Mouse (Mus musculus) adrenal gland, adult (tissue): ENCODE data around the gene Spcs2.
A peak's percentile ranks its signal among the peaks of the same experiment; 100 is the strongest.
"Not testable (repeated sequence)": the region's sequence is repeated elsewhere in the genome, so short reads cannot be mapped to it uniquely, and the experiment has no call there.

Experiments used
- DNase-seq, 2 experiments: peaks; one replicate each; pipeline ENCODE4 v3.0.0; 2022 to 2023; ENCODE audit warnings: low spot score in 1 of 2; ENCODE audit not compliant: inconsistent age in 2 of 2

Gene Spcs2

GRCm38 (mm10) chr7:99825511-99825910, 37.8 kb downstream of the Spcs2 start:
- DNase-seq: no peak

GRCm38 (mm10) chr7:99824649-99825483, 38.4 kb downstream of the Spcs2 start:
- DNase-seq: no peak

- no peak for DNase-seq
These were observed 40.1 kb downstream of the Spcs2 start for GRCm38 (mm10) chr7:99823045-99823663.

DNA sequence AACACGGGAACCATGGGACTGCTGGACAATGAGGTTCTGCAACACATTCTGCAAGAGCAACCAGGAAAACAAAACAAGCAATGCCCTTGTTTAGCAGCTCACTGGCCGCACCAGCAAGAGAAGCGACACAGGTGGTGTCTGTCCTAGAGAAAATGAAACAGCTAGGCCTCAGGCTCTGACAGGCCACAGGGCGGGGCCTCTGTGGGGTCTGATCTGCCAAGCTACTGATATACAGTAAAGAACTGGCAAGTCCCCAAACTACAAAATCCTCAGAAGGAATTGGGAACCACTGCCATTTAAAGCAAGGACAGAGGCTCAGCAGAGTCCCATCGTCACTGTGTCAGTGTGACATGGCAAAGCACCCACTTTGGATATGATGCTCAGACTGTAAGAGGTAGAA, 40.8 kb downstream of the Spcs2 start:
- no peak for DNase-seq

GRCm38 (mm10) chr7:99821953-99822352, 41.3 kb downstream of the Spcs2 start:
- DNase-seq: no peak

- DNase-seq: not testable (repeated sequence)
These were observed 45.0 kb downstream of the Spcs2 start for GRCm38 (mm10) chr7:99818181-99818725.

- peak; percentile 32 to 78 for DNase-seq
These were observed 49.9 kb downstream of the Spcs2 start for GRCm38 (mm10) chr7:99813394-99813793.

GRCm38 (mm10) chr7:99811661-99812060, 51.6 kb downstream of the Spcs2 start:
- no peak for DNase-seq

- no peak for DNase-seq
These were observed 52.4 kb downstream of the Spcs2 start for GRCm38 (mm10) chr7:99810814-99811213.

DNA sequence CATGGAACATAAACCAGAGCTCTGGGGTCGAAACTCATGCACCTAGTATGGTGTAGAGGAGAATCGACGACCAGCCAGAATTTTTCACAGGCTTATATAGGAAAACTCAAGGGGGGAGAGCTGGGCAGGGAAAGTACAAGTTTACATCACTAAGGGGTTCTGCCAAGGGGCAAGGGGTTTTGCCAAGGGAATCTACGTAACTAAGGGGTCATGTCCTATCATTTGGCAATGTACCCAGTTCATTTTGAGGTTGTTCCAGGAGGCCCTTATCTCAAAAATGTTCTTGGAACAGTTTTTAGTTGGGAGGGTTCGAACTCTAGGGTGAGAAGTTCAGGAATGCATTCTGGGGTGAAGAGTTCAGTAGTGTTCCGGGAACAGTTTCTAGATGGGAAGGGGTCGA, 56.2 kb downstream of the Spcs2 start:
- DNase-seq: not testable (repeated sequence)

- DNase-seq: no peak
These were observed 57.9 kb downstream of the Spcs2 start for GRCm38 (mm10) chr7:99805340-99805739.

DNA sequence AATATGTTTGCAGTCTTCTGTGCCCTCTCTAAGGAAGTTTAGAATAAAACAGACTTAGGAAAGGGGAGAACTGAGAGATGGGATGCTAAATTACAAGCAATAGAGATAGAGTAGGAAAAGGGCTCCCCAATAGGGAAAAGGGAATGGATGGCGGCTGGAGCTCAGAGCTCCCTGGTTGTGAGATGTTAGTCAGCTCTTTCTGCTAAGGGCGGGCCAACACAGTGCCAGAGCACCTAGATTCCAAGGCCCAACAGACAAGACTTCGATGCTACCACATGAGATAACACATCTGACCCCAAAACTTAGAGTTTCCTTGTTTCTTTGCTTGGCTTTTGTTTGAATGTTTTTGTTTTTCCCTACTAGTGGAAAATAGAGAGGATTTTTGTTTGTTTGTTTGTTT, 59.2 kb downstream of the Spcs2 start:
- not testable (repeated sequence) for DNase-seq

GRCm38 (mm10) chr7:99803535-99803934, 59.7 kb downstream of the Spcs2 start:
- no peak for DNase-seq

DNA sequence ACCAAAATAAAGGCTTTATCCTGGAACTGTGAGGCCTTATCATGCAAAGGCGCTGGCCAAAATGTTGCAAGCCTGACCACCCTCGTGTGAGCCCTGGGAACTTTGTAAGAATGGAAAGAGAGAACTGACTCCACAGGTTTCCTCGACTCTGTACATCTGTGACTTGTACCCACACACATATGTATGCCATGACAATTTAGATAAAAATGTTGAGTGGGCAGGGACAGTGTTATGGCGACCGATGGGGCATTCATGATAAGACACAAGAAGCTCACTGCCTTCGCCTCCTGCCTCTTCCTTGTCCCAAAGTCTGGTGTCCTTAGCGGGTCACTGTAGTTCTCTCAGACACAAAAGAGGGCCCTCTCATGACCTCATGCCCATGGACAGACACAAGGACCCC, 64.1 kb downstream of the Spcs2 start:
- no peak for DNase-seq

DNA sequence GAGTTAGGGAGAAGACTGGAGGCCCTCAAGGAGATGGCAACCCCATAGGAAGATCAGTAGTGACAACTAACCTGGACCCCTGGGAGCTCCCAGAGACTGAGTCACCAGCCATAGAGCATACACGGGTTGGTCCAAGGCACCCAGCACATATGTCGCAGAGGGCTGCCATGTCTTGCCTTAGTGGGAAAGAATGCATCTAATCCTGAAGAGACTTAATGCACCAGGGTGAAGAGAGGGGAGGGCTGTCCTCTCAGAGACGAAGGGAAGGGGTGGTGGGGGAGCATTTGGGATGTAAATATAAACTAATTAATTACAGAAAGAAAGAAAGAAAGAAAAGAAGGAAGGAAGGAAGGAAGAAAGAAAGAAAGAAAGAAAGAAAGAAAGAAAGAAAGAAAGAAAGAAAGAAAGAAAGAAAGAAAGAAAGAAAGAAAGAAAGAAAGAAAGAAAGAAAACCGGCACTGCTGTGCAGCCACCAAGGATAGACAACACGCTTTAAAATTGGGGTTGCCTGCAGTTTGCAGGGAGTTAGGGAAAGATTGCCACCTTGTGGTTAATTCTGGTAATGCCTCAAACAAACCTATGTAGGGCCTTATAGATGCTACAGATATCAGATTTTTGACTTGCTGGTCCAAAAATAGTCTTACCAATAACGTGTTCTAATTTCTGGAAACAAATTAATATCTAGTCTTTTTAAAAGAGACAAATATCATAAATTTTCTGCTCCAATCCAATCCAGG, 65.2 kb downstream of the Spcs2 start:
- DNase-seq: peak in 1 of 2 experiments; percentile 91

DNA sequence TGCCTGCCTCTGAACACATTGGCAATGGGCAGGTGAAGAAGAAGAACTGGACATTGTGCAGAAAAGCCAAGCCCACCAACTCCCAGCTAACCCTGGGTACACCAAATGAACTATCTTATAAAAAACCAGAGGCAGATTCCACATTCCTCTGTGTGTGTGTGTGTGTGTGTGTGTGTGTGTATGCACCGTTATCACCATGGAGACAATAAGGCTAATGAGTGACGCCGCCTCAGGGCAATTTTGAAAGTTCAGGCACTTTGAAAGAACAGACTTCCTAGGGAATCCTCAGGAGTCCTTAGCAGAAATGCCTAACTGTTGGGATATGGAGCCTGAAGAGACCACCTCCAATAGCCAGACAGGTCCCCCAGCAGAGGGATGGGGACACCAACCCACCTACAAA, 66.0 kb downstream of the Spcs2 start:
- no peak for DNase-seq

- DNase-seq: peak in 1 of 2 experiments; percentile 31
These were observed 66.8 kb downstream of the Spcs2 start for GRCm38 (mm10) chr7:99796471-99796870.

DNA sequence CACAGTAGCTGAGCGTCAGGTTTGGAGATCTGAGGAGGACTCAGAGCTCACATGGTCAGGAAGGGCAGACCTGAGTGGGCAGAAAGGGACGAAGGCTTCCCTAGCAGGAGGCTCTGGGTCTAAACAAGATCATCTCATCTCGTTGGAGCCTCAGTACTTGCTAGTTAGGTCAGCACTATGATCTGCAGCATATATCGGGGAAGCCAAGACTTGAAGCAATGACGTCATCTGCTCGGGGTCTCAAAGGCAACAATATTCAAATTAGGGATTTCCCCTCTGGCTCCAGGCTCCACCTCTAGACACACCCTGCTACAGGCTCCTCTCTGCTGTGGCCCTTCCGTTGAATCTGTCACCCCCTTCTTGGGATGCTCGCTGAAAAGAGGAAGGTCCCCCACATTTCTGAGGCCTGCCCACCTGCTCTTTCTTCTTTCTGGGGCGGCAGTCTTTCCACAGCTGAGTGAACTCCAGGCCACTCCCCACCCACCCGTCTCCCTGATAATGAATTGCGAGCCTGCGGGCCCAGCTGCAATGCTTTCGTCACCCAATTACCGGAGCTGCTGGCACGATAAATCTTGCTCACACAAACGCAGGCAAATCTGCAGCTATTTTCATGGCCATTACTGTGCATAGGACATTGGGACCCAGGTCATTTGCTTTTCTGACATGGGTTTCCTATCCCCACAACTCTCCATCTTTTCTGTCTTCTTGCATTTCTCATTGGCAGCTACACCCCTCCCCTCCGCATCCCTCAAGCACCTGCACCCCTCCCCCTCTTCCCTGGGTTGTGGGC, 67.9 kb downstream of the Spcs2 start:
- peak in 1 of 2 experiments; percentile 43 for DNase-seq

- no peak for DNase-seq
These were observed 69.2 kb downstream of the Spcs2 start for GRCm38 (mm10) chr7:99794096-99794495.

DNA sequence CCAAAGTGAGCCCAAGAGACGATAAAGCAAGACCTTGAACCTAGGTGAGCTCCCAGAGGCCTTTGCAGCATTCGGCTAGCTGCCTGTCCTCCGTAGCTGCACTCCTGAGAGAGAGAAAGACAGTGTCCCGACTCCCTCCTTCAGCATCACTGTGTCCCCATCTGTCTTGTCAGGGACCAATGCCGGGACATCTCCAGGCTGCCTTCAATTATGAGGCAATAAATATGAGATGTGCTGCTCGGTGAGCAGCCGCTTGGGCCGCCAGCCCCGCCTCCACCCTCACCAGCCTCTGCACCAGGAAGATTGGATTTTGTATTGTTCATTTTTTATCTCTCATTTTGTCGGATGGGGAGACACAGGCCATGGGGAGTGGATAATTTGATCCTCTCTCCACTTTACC, 72.4 kb downstream of the Spcs2 start:
- DNase-seq: peak; percentile 26 to 33

- no peak for DNase-seq
These were observed 74.7 kb downstream of the Spcs2 start for GRCm38 (mm10) chr7:99788563-99788962.
